Mouse (Mus musculus) small intestine, adult 2 months (tissue): Measurements from ENCODE around the gene Mdfi.
"Not testable (repeated sequence)": the region's sequence is repeated elsewhere in the genome, so short reads cannot be mapped to it uniquely, and the experiment has no call there.

Experiments
- CTCF ChIP-seq: fragments of 200-500 bp; IDR thresholded peaks from 2 replicates; pipeline ENCODE4 v1.5.1; 2012; ENCODE audit warnings: low read depth, mild to moderate bottlenecking, control low read depth, inconsistent platforms, low read length, moderate library complexity, mixed read lengths; ENCODE audit not compliant: insufficient replicate concordance, insufficient read length; ENCODE audit errors: extremely low read depth
- POLR2A ChIP-seq: fragments of 200-500 bp; IDR thresholded peaks from 2 replicates; pipeline ENCODE4 v1.6.1; 2012; ENCODE audit warnings: low read depth, mild to moderate bottlenecking, control low read depth, inconsistent platforms, low read length, moderate library complexity

DNA sequence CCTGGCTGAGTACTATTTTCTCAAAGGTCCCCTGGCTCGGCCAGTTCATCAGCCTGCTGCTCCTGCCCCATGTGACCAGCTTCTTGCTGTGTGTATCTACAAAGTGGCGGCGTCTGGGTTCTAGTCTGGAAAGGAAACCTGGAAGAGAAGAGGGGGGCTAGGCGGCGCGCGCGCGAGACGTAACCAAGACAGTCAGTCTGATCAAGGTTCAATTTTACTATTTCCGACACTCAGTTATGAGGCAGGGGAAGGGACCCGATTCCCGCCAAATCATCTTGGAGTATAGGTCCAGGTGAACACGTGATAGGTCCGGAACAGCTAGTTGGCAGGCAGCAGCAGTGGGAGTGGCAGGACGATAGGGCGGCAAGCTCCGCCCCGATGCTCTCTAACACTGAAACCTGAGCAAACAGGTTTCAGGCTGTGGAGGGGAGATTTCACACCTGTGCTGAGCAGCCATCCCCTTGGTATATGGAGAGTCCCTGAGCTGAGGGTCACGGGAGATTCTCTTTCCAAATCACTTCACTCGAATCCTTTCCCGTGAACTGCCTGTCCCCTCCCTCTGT is 17.4 kb upstream of the Mdfi start:
- not testable (repeated sequence) for TF ChIP-seq CTCF, POLR2A
